Mouse (Mus musculus): ENCODE measurements at regions not wholly inside any gene's neighbourhood (a gene's known extent, or its start where the extent isn't known, plus 50 kb on each side); places are given as distances from the start of the nearest gene placed in this dataset.

GRCm38 (mm10) chr3:154513566-154513965, 82.9 kb upstream of the Cryz start:
- DNase-seq (ENCODE audit: low read depth, low spot score): no peak

- no peak for DNase-seq (ENCODE audit: low read depth, low spot score)
Observed at GRCm38 (mm10) chr3:154510160-154510559, 86.4 kb upstream of the Cryz start.

- no peak for DNase-seq (ENCODE audit: low read depth, low spot score)
Observed at GRCm38 (mm10) chr3:154509394-154509793, 87.1 kb upstream of the Cryz start.

- DNase-seq (ENCODE audit: low read depth, low spot score): no peak
Observed at GRCm38 (mm10) chr3:154493387-154493920, 103.1 kb upstream of the Cryz start.

- no peak for DNase-seq (ENCODE audit: low read depth, low spot score)
Observed at GRCm38 (mm10) chr3:154472426-154472825, 124.1 kb upstream of the Cryz start.

- DNase-seq (ENCODE audit: low read depth, low spot score): peak; percentile 16
Observed at GRCm38 (mm10) chr3:154467581-154468374, 128.7 kb upstream of the Cryz start.

GRCm38 (mm10) chr3:154458208-154458607, 127.7 kb upstream of the Lhx8 start:
- DNase-seq (ENCODE audit: low read depth, low spot score): no peak

GRCm38 (mm10) chr3:154453025-154453424, 122.6 kb upstream of the Lhx8 start:
- no peak for DNase-seq (ENCODE audit: low read depth, low spot score)

GRCm38 (mm10) chr3:154452585-154452984, 122.1 kb upstream of the Lhx8 start:
- no peak for DNase-seq (ENCODE audit: low read depth, low spot score)

- no peak for DNase-seq (ENCODE audit: low read depth, low spot score)
Observed at GRCm38 (mm10) chr3:154451169-154451568, 120.7 kb upstream of the Lhx8 start.

- no peak for DNase-seq (ENCODE audit: low read depth, low spot score)
Observed at GRCm38 (mm10) chr3:154443351-154444075, 113.1 kb upstream of the Lhx8 start.

- no peak for DNase-seq (ENCODE audit: low read depth, low spot score)
Observed at GRCm38 (mm10) chr3:154441454-154441853, 111.0 kb upstream of the Lhx8 start.

GRCm38 (mm10) chr3:154440899-154441298, 110.4 kb upstream of the Lhx8 start:
- DNase-seq (ENCODE audit: low read depth, low spot score): no peak

- no peak for DNase-seq (ENCODE audit: low read depth, low spot score)
Observed at GRCm38 (mm10) chr3:154430856-154431255, 100.4 kb upstream of the Lhx8 start.

GRCm38 (mm10) chr3:154429666-154430065, 99.2 kb upstream of the Lhx8 start:
- DNase-seq (ENCODE audit: low read depth, low spot score): no peak

- no peak for DNase-seq (ENCODE audit: low read depth, low spot score)
Observed at GRCm38 (mm10) chr3:154424589-154424988, 94.1 kb upstream of the Lhx8 start.

GRCm38 (mm10) chr3:154421461-154421950, 91.0 kb upstream of the Lhx8 start:
- DNase-seq (ENCODE audit: low read depth, low spot score): no peak

- no peak for DNase-seq (ENCODE audit: low read depth, low spot score)
Observed at GRCm38 (mm10) chr3:154418177-154418832, 87.8 kb upstream of the Lhx8 start.

GRCm38 (mm10) chr3:154414358-154414757, 83.9 kb upstream of the Lhx8 start:
- no peak for DNase-seq (ENCODE audit: low read depth, low spot score)

GRCm38 (mm10) chr3:154410292-154410691, 79.8 kb upstream of the Lhx8 start:
- no peak for DNase-seq (ENCODE audit: low read depth, low spot score)

GRCm38 (mm10) chr3:154402081-154402480, 71.6 kb upstream of the Lhx8 start:
- no peak for DNase-seq (ENCODE audit: low read depth, low spot score)

GRCm38 (mm10) chr3:154393626-154394025, 63.2 kb upstream of the Lhx8 start:
- no peak for DNase-seq (ENCODE audit: low read depth, low spot score)

Data from retina, adult 2 months (tissue).